Comparison of ENCODE assay signal across 14 mouse cellular contexts in genomic region chr8:121647511-121648215, GRCm38 (mm10). TPM values are rescaled to one million over a fixed set of nuclear protein-coding genes. Genes with fewer than 3 reads are reported as not detected.
DNase-seq lines count a peak whose midpoint lies in the region; ATAC-seq and TF ChIP-seq lines count a peak whose summit lies in the region.
"Had no signal": no experiment of that assay in that cellular context is flagged by ENCODE, and none has a peak within 500 bp of the region (broad histone marks: within the 10 kb centered on the region; RNA-seq: fewer than 3 reads in every experiment).

No protein-coding gene starts in this region.

- H3K36me3 ChIP-seq in hindbrain, embryonic 14.5 days (replicated peaks; ENCODE audit: control insufficient read depth, insufficient read depth): no peaks in the 10 kb centered on the region
- no peaks in the 10 kb centered on the region for H3K36me3 ChIP-seq in hindbrain, embryonic 11.5 days (ENCODE audit: control insufficient read depth, insufficient read depth, low read length)
- H3K36me3 ChIP-seq in forebrain, embryonic 16.5 days (ENCODE audit: control insufficient read depth, insufficient read depth): no peaks in the 10 kb centered on the region
- H3K36me3 ChIP-seq in myocyte (ENCODE audit: control insufficient read depth, insufficient read depth): no peaks in the 10 kb centered on the region

- ATAC-seq in hindbrain, embryonic 14.5 days (ENCODE audit: low FRiP score): no peak
- no peak for ATAC-seq in hindbrain, embryonic 11.5 days (ENCODE audit: low FRiP score)
- ATAC-seq in forebrain, embryonic 16.5 days: no peak
- ATAC-seq: activated CD4-positive, CD25-positive, alpha-beta regulatory T cell, adult 4 months; inflammation-experienced regulatory T-cells, adult 6 months had no signal

- peak overlapping the region; percentile 93; the same call in 1 of the 2 replicates for H3K4me3 ChIP-seq in hindbrain, embryonic 14.5 days (replicated peaks; ENCODE audit: low read length)
- no peak overlapping the region for H3K4me3 ChIP-seq in hindbrain, embryonic 11.5 days (ENCODE audit: low read depth, low read length)
- no peak overlapping the region for H3K4me3 ChIP-seq in forebrain, embryonic 16.5 days (replicated peaks; ENCODE audit: low read length)
- no peak overlapping the region for H3K4me3 ChIP-seq in myocyte
- H3K4me3 ChIP-seq: embryonic facial prominence, embryonic 12.5 days; heart, embryonic 10.5 days had no signal

- peaks cover 84% of the 10 kb centered on the region for H3K4me1 ChIP-seq in hindbrain, embryonic 14.5 days (replicated peaks; ENCODE audit: control insufficient read depth, insufficient read depth, low read length)
- H3K4me1 ChIP-seq in hindbrain, embryonic 11.5 days (replicated peaks; ENCODE audit: control insufficient read depth, insufficient read depth, low read length): peaks cover 34% of the 10 kb centered on the region
- peaks cover 80% of the 10 kb centered on the region for H3K4me1 ChIP-seq in forebrain, embryonic 16.5 days (replicated peaks; ENCODE audit: control insufficient read depth, insufficient read depth, low read length)

- no peaks in the 10 kb centered on the region for H3K27me3 ChIP-seq in hindbrain, embryonic 14.5 days (ENCODE audit: control insufficient read depth, insufficient read depth, low read length)
- no peaks in the 10 kb centered on the region for H3K27me3 ChIP-seq in hindbrain, embryonic 11.5 days (ENCODE audit: control insufficient read depth, insufficient read depth, low read length)
- H3K27me3 ChIP-seq in forebrain, embryonic 16.5 days (replicated peaks; ENCODE audit: control insufficient read depth, insufficient read depth, low read length): no peaks in the 10 kb centered on the region
- no peaks in the 10 kb centered on the region for H3K27me3 ChIP-seq in myocyte (ENCODE audit: control insufficient read depth, insufficient read depth, insufficient read length)
- H3K27me3 ChIP-seq: embryonic facial prominence, embryonic 12.5 days had no signal

- no peak for TF ChIP-seq POLR2A in myocyte (IDR thresholded peaks at IDR 0.05; ENCODE audit: insufficient read length, low read depth)

- DNase-seq in hindbrain, embryonic 14.5 days (ENCODE audit: low spot score): no peak
- no peak for DNase-seq in hindbrain, embryonic 11.5 days (ENCODE audit: low spot score)
- DNase-seq in kidney, adult 8-10 months: peak; percentile 74 to 91
- no peak for DNase-seq in spleen, postnatal 10 days (ENCODE audit: low spot score in 2 of 2)
- DNase-seq in layer of hippocampus, adult 11-12 months (ENCODE audit: low spot score): no peak
- DNase-seq: cerebellum, postnatal 14 days; thymus, adult 2 months had no signal

- peaks cover 93% of the 10 kb centered on the region for H3K79me2 ChIP-seq in myocyte (ENCODE audit: control insufficient read depth, insufficient read depth)

- peak overlapping the region; percentile 34; the same call in 1 of the 2 replicates for H3K9ac ChIP-seq in hindbrain, embryonic 14.5 days
- no peak overlapping the region for H3K9ac ChIP-seq in hindbrain, embryonic 11.5 days (ENCODE audit: low read depth, low read length)
- no peak overlapping the region for H3K9ac ChIP-seq in forebrain, embryonic 16.5 days (replicated peaks; ENCODE audit: low read depth, low read length)
- H3K9ac ChIP-seq: liver, embryonic 14.5 days had no signal

- peak overlapping the region; percentile 100 for H3K4me2 ChIP-seq in hindbrain, embryonic 14.5 days (replicated peaks)
- H3K4me2 ChIP-seq in hindbrain, embryonic 11.5 days (replicated peaks; ENCODE audit: low read depth, low read length): no peak overlapping the region
- peak overlapping the region; percentile 99; the same call in 1 of the 2 replicates for H3K4me2 ChIP-seq in forebrain, embryonic 16.5 days (ENCODE audit: low read length)
- H3K4me2 ChIP-seq in myocyte (ENCODE audit: low read depth): peak overlapping the region; percentile 20

- no peaks in the 10 kb centered on the region for H3K9me3 ChIP-seq in hindbrain, embryonic 14.5 days (ENCODE audit: control insufficient read depth, low read length)
- H3K9me3 ChIP-seq in hindbrain, embryonic 11.5 days (ENCODE audit: control insufficient read depth, low read length): no peaks in the 10 kb centered on the region
- H3K9me3 ChIP-seq in forebrain, embryonic 16.5 days (ENCODE audit: control insufficient read depth, low read length): no peaks in the 10 kb centered on the region
- H3K9me3 ChIP-seq: embryonic facial prominence, embryonic 12.5 days; heart, embryonic 10.5 days had no signal

- 75% methylated on average over 12 of the region's 12 CpGs for WGBS in hindbrain, embryonic 14.5 days
- 85% methylated on average over 12 of the region's 12 CpGs for WGBS in hindbrain, embryonic 11.5 days
- 83% methylated on average over 12 of the region's 12 CpGs for WGBS in forebrain, embryonic 16.5 days

- H3ac ChIP-seq in myocyte (ENCODE audit: control insufficient read depth, insufficient read length): no peak overlapping the region

- H3K27ac ChIP-seq in hindbrain, embryonic 14.5 days: no peak overlapping the region
- H3K27ac ChIP-seq in hindbrain, embryonic 11.5 days (ENCODE audit: low read depth, low read length): no peak overlapping the region
- H3K27ac ChIP-seq in forebrain, embryonic 16.5 days (ENCODE audit: low read length): no peak overlapping the region
- H3K27ac ChIP-seq: embryonic facial prominence, embryonic 12.5 days; heart, embryonic 10.5 days; liver, embryonic 14.5 days had no signal

TF ChIP-seq in myocyte, 11 proteins besides CTCF, POLR2A, EP300 and RAD21:
- TF ChIP-seq TCF3 (IDR thresholded peaks at IDR 0.05; ENCODE audit: insufficient read length, low read depth) (no peak), E2F4 (IDR thresholded peaks at IDR 0.05; ENCODE audit: insufficient read depth) (no peak), SRF (IDR thresholded peaks at IDR 0.05; ENCODE audit: control insufficient read depth, insufficient read length, low read depth) (no peak), MYOG (IDR thresholded peaks at IDR 0.05; ENCODE audit: control insufficient read depth in 1 of 3, insufficient read depth in 1 of 3, insufficient read length in 2 of 3, low read depth in 2 of 3) (no peak)

RNA-seq across cellular contexts. Expression of gene Zcchc14, which starts 5.0 kb away (rescaled TPM):
- polyA plus RNA-seq in hindbrain, embryonic 14.5 days (2014; fragmentation: Nextera tagmentation; extraction: Ambion mirVana): 33.5 and 35.6 TPM in 2 replicates
- 25.8 and 30.4 TPM in 2 replicates for polyA plus RNA-seq in hindbrain, embryonic 11.5 days (2014; fragmentation: Nextera tagmentation; extraction: Ambion mirVana)
- 37.3 and 38.5 TPM in 2 replicates for polyA plus RNA-seq in forebrain, embryonic 16.5 days (2015; fragmentation: Nextera tagmentation; extraction: Ambion mirVana)
- 11.9 TPM for polyA plus RNA-seq in myocyte (2012; fragmentation: generic; extraction: Trizol)

RNA-seq across cellular contexts. Expression of gene Map1lc3b, which starts 57.5 kb away (rescaled TPM):
- 389 and 391 TPM in 2 replicates for polyA plus RNA-seq in hindbrain, embryonic 14.5 days (2014; fragmentation: Nextera tagmentation; extraction: Ambion mirVana)
- polyA plus RNA-seq in hindbrain, embryonic 11.5 days (2014; fragmentation: Nextera tagmentation; extraction: Ambion mirVana): 297 and 307 TPM in 2 replicates
- 407 and 443 TPM in 2 replicates for polyA plus RNA-seq in forebrain, embryonic 16.5 days (2015; fragmentation: Nextera tagmentation; extraction: Ambion mirVana)
- polyA plus RNA-seq in myocyte (2012; fragmentation: generic; extraction: Trizol): 186 TPM

Comparison
In these comparisons a context has a peak if more than half of its experiments do, and no peak if none do; other contexts are left out.
1. DNase-seq: peak in kidney, adult 8-10 months (2 of 2); none in hindbrain, embryonic 14.5 days (single experiment), hindbrain, embryonic 11.5 days (single experiment), spleen, postnatal 10 days (0 of 2) and layer of hippocampus, adult 11-12 months (single experiment).